ENCODE assay signal across 25 mouse cellular contexts in the genomic region with DNA sequence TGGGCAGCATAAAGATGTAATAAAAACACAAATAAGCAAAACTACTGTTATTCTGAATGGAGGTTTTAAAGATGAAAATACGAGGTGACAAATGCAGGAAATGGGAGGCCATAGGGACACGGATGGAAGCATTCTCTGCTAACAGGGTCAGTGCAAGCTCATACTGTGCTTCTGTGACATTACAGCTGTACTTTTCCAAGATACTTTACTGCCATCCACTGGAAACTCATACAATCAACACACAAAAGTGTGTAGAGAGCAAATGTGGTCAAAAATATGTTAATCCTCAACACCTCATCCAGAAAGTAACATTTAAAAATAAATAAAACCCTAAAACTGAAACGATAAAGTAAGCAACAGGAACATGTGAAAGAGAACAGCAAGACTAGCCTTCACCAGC. TPM values are rescaled to one million over a fixed set of nuclear protein-coding genes. Genes with fewer than 3 reads are reported as not detected.
DNase-seq lines count a peak whose midpoint lies in the region; ATAC-seq and TF ChIP-seq lines count a peak whose summit lies in the region.
"Had no signal": no experiment of that assay in that cellular context is flagged by ENCODE, and none has a peak within 500 bp of the region (broad histone marks: within the 10 kb centered on the region; RNA-seq: fewer than 3 reads in every experiment).

No protein-coding gene starts in this region.

- no peaks in the 10 kb centered on the region for H3K4me1 ChIP-seq in kidney, postnatal 0 days (replicated peaks; ENCODE audit: insufficient read depth, low read length)
- no peaks in the 10 kb centered on the region for H3K4me1 ChIP-seq in midbrain, postnatal 0 days (ENCODE audit: insufficient read depth, low read length)
- H3K4me1 ChIP-seq in midbrain, embryonic 13.5 days (replicated peaks) = no peaks in the 10 kb centered on the region
- no peaks in the 10 kb centered on the region for H3K4me1 ChIP-seq in hindbrain, embryonic 10.5 days (replicated peaks)
- H3K4me1 ChIP-seq: embryonic facial prominence, embryonic 12.5 days; heart, embryonic 13.5 days; kidney, embryonic 15.5 days; limb, embryonic 12.5 days; lung, embryonic 15.5 days; midbrain, embryonic 12.5 days; neural tube, embryonic 15.5 days had no signal

- peak; percentile 22; the same call in 1 of the 2 replicates for TF ChIP-seq CTCF in gastrocnemius, adult 2 months (IDR thresholded peaks at IDR 0.05)
- TF ChIP-seq CTCF in kidney, postnatal 0 days (IDR thresholded peaks at IDR 0.05; ENCODE audit: low read depth) = peak; percentile 57
- peak; percentile 53 for TF ChIP-seq CTCF in midbrain, postnatal 0 days (IDR thresholded peaks at IDR 0.05)

- peaks cover 30% of the 10 kb centered on the region for H3K36me3 ChIP-seq in kidney, postnatal 0 days (ENCODE audit: insufficient read depth, low read length)
- peaks cover 20% of the 10 kb centered on the region for H3K36me3 ChIP-seq in midbrain, postnatal 0 days (ENCODE audit: insufficient read depth, low read length)
- peaks cover 46% of the 10 kb centered on the region for H3K36me3 ChIP-seq in midbrain, embryonic 13.5 days
- H3K36me3 ChIP-seq in hindbrain, embryonic 10.5 days = peaks cover 76% of the 10 kb centered on the region

- intact Hi-C loops in gastrocnemius, adult 2 months (cut with DNase I) = no loop called here

- H3K9me3 ChIP-seq in kidney, postnatal 0 days (replicated peaks; ENCODE audit: low read length) = no peaks in the 10 kb centered on the region
- H3K9me3 ChIP-seq in midbrain, postnatal 0 days (ENCODE audit: low read length) = no peaks in the 10 kb centered on the region
- H3K9me3 ChIP-seq in midbrain, embryonic 13.5 days = no peaks in the 10 kb centered on the region
- no peaks in the 10 kb centered on the region for H3K9me3 ChIP-seq in hindbrain, embryonic 10.5 days
- H3K9me3 ChIP-seq: embryonic facial prominence, embryonic 12.5 days; forebrain, embryonic 15.5 days; heart, embryonic 13.5 days; kidney, embryonic 15.5 days; limb, embryonic 12.5 days; liver, embryonic 13.5 days; lung, embryonic 15.5 days; midbrain, embryonic 12.5 days; neural tube, embryonic 15.5 days had no signal

- no peak overlapping the region for H3K4me2 ChIP-seq in kidney, postnatal 0 days (ENCODE audit: low read length)
- no peak overlapping the region for H3K4me2 ChIP-seq in midbrain, postnatal 0 days (ENCODE audit: low read depth, low read length, poor library complexity, severe bottlenecking)
- H3K4me2 ChIP-seq in midbrain, embryonic 13.5 days (replicated peaks) = no peak overlapping the region
- H3K4me2 ChIP-seq: embryonic facial prominence, embryonic 12.5 days; forebrain, embryonic 15.5 days; heart, embryonic 13.5 days; kidney, embryonic 15.5 days; limb, embryonic 12.5 days; liver, embryonic 13.5 days; lung, embryonic 15.5 days; midbrain, embryonic 12.5 days; neural tube, embryonic 15.5 days had no signal

- H3K9ac ChIP-seq in kidney, postnatal 0 days (ENCODE audit: low read depth, low read length) = no peak overlapping the region
- no peak overlapping the region for H3K9ac ChIP-seq in midbrain, postnatal 0 days (replicated peaks; ENCODE audit: low read length, poor library complexity, severe bottlenecking)
- H3K9ac ChIP-seq in midbrain, embryonic 13.5 days (replicated peaks) = no peak overlapping the region
- H3K9ac ChIP-seq: embryonic facial prominence, embryonic 12.5 days; forebrain, embryonic 15.5 days; heart, embryonic 13.5 days; kidney, embryonic 15.5 days; limb, embryonic 12.5 days; liver, embryonic 13.5 days; lung, embryonic 15.5 days; midbrain, embryonic 12.5 days; neural tube, embryonic 15.5 days had no signal

- H3K27me3 ChIP-seq in kidney, postnatal 0 days (ENCODE audit: insufficient read depth, low read length) = no peaks in the 10 kb centered on the region
- no peaks in the 10 kb centered on the region for H3K27me3 ChIP-seq in midbrain, postnatal 0 days (ENCODE audit: insufficient read depth, low read length)
- no peaks in the 10 kb centered on the region for H3K27me3 ChIP-seq in midbrain, embryonic 13.5 days
- no peaks in the 10 kb centered on the region for H3K27me3 ChIP-seq in hindbrain, embryonic 10.5 days (ENCODE audit: insufficient read depth, poor library complexity, severe bottlenecking)
- H3K27me3 ChIP-seq: embryonic facial prominence, embryonic 12.5 days; forebrain, embryonic 15.5 days; heart, embryonic 13.5 days; kidney, embryonic 15.5 days; limb, embryonic 12.5 days; liver, embryonic 13.5 days; lung, embryonic 15.5 days; midbrain, embryonic 12.5 days; neural tube, embryonic 15.5 days had no signal

- no peak for ATAC-seq in kidney, postnatal 0 days (replicated peaks; ENCODE audit: low FRiP score, low read depth)
- no peak for ATAC-seq in midbrain, postnatal 0 days (ENCODE audit: low FRiP score)
- ATAC-seq in midbrain, embryonic 13.5 days = no peak
- ATAC-seq: forebrain, embryonic 15.5 days had no signal

- 62% methylated on average over 3 of the region's 3 CpGs for WGBS in kidney, postnatal 0 days
- WGBS in midbrain, postnatal 0 days = 82% methylated on average over 3 of the region's 3 CpGs
- 90% methylated on average over 3 of the region's 3 CpGs for WGBS in midbrain, embryonic 13.5 days
- 83% methylated on average over 3 of the region's 3 CpGs for WGBS in hindbrain, embryonic 10.5 days

- DNase-seq in gastrocnemius, adult 2 months = no peak
- DNase-seq in gastrocnemius, adult 18-20 months (ENCODE audit: low spot score) = no peak
- DNase-seq in kidney, postnatal 0 days (ENCODE audit: low spot score) = peak; percentile 43
- no peak for DNase-seq in kidney, postnatal 25 days
- DNase-seq in midbrain, postnatal 0 days (ENCODE audit: low spot score) = peak; percentile 10
- no peak for DNase-seq in natural killer cell, adult 2 months (ENCODE audit: low spot score in 2 of 2)
- DNase-seq in hindbrain, embryonic 10.5 days (ENCODE audit: low spot score) = no peak
- DNase-seq: adrenal gland, adult 2 months; cerebellum, adult 8-10 months; liver, embryonic 13.5 days; right cerebral cortex, postnatal 14 days; spleen, adult 18-20 months; thymus, adult 18-20 months; thymus, postnatal 4 days had no signal

- H3K4me3 ChIP-seq in gastrocnemius, adult 2 months = no peak overlapping the region
- no peak overlapping the region for H3K4me3 ChIP-seq in kidney, postnatal 0 days (replicated peaks; ENCODE audit: low read depth, low read length)
- no peak overlapping the region for H3K4me3 ChIP-seq in midbrain, postnatal 0 days (ENCODE audit: low read depth, low read length)
- H3K4me3 ChIP-seq in midbrain, embryonic 13.5 days (replicated peaks) = no peak overlapping the region
- H3K4me3 ChIP-seq in hindbrain, embryonic 10.5 days = no peak overlapping the region
- H3K4me3 ChIP-seq: embryonic facial prominence, embryonic 12.5 days; erythroblast, embryonic 14.5 days; forebrain, embryonic 15.5 days; heart, embryonic 13.5 days; kidney, embryonic 15.5 days; limb, embryonic 12.5 days; liver, embryonic 13.5 days; lung, embryonic 15.5 days; midbrain, embryonic 12.5 days; myocyte; neural tube, embryonic 15.5 days had no signal

- H3K27ac ChIP-seq in gastrocnemius, adult 2 months = no peak overlapping the region
- no peak overlapping the region for H3K27ac ChIP-seq in kidney, postnatal 0 days
- H3K27ac ChIP-seq in midbrain, postnatal 0 days (ENCODE audit: low read depth, low read length) = no peak overlapping the region
- H3K27ac ChIP-seq in midbrain, embryonic 13.5 days = no peak overlapping the region
- H3K27ac ChIP-seq in hindbrain, embryonic 10.5 days = no peak overlapping the region
- H3K27ac ChIP-seq: embryonic facial prominence, embryonic 12.5 days; forebrain, embryonic 15.5 days; heart, embryonic 13.5 days; kidney, embryonic 15.5 days; limb, embryonic 12.5 days; liver, embryonic 13.5 days; lung, embryonic 15.5 days; midbrain, embryonic 12.5 days; neural tube, embryonic 15.5 days had no signal

RNA-seq across cellular contexts. Expression of a gene that starts 14.1 kb away (rescaled TPM):
- total RNA-seq in gastrocnemius, adult 2 months (2021) = 10 to 100 TPM; 21.9 to 22.0 TPM
- 10 to 100 TPM; 17.5 to 21.1 TPM for total RNA-seq in gastrocnemius, adult 18-20 months (2021)
- 36.4 and 37.4 TPM in 2 replicates for polyA plus RNA-seq in kidney, postnatal 0 days (2015; fragmentation: Nextera tagmentation; extraction: Ambion mirVana)
- total RNA-seq in midbrain, postnatal 0 days (2014; rRNA removed) = 37.7 and 40.9 TPM in 2 replicates
- polyA plus RNA-seq in midbrain, postnatal 0 days (2015; fragmentation: Nextera tagmentation; extraction: Ambion mirVana) = 27.6 and 28.0 TPM in 2 replicates
- 49.1 and 50.7 TPM in 2 replicates for polyA plus RNA-seq in midbrain, embryonic 13.5 days (2015; fragmentation: Nextera tagmentation; extraction: Ambion mirVana)
- 26.6 and 34.6 TPM in 2 replicates for polyA plus RNA-seq in hindbrain, embryonic 10.5 days (2016; fragmentation: Nextera tagmentation; extraction: Ambion mirVana)

RNA-seq across cellular contexts. Expression of a gene that starts 50.2 kb away (rescaled TPM):
- total RNA-seq in gastrocnemius, adult 2 months (2021) = 1 to 10 TPM; 6.0 to 8.8 TPM
- total RNA-seq in gastrocnemius, adult 18-20 months (2021) = 10 to 100 TPM in 1 of 2 experiments, 1 to 10 TPM in 1; 7.4 to 10.3 TPM
- polyA plus RNA-seq in kidney, postnatal 0 days (2015; fragmentation: Nextera tagmentation; extraction: Ambion mirVana) = 5.3 and 7.2 TPM in 2 replicates
- total RNA-seq in midbrain, postnatal 0 days (2014; rRNA removed) = 2.3 and 2.6 TPM in 2 replicates
- 0.99 and 1.5 TPM in 2 replicates for polyA plus RNA-seq in midbrain, postnatal 0 days (2015; fragmentation: Nextera tagmentation; extraction: Ambion mirVana)
- 1.4 and 1.5 TPM in 2 replicates for polyA plus RNA-seq in midbrain, embryonic 13.5 days (2015; fragmentation: Nextera tagmentation; extraction: Ambion mirVana)
- 3.3 and 3.8 TPM in 2 replicates for polyA plus RNA-seq in hindbrain, embryonic 10.5 days (2016; fragmentation: Nextera tagmentation; extraction: Ambion mirVana)

RNA-seq across cellular contexts. Expression of a gene that starts 58.9 kb away (rescaled TPM):
- total RNA-seq in gastrocnemius, adult 2 months (2021) = 10 to 100 TPM; 21.7 to 25.5 TPM
- 10 to 100 TPM; 23.2 to 24.6 TPM for total RNA-seq in gastrocnemius, adult 18-20 months (2021)
- 96.1 and 101 TPM in 2 replicates for polyA plus RNA-seq in kidney, postnatal 0 days (2015; fragmentation: Nextera tagmentation; extraction: Ambion mirVana)
- 14.3 and 19.8 TPM in 2 replicates for total RNA-seq in midbrain, postnatal 0 days (2014; rRNA removed)
- 9.6 and 10.1 TPM in 2 replicates for polyA plus RNA-seq in midbrain, postnatal 0 days (2015; fragmentation: Nextera tagmentation; extraction: Ambion mirVana)
- polyA plus RNA-seq in midbrain, embryonic 13.5 days (2015; fragmentation: Nextera tagmentation; extraction: Ambion mirVana) = 37.5 and 43.6 TPM in 2 replicates
- polyA plus RNA-seq in hindbrain, embryonic 10.5 days (2016; fragmentation: Nextera tagmentation; extraction: Ambion mirVana) = 110 and 126 TPM in 2 replicates

Comparison
In these comparisons a context has a peak if more than half of its experiments do, and no peak if none do; other contexts are left out.
1. DNase-seq: peak in kidney, postnatal 0 days (single experiment) and midbrain, postnatal 0 days (single experiment); none in gastrocnemius, adult 2 months (single experiment), gastrocnemius, adult 18-20 months (single experiment), kidney, postnatal 25 days (0 of 2), natural killer cell, adult 2 months (0 of 2) and hindbrain, embryonic 10.5 days (single experiment).
2. Peak in every context shown above with its lines, with median percentiles within 50 percentile points of each other: CTCF ChIP-seq.